Mouse (Mus musculus): ENCODE measurements around the gene Cldn18.

DNA sequence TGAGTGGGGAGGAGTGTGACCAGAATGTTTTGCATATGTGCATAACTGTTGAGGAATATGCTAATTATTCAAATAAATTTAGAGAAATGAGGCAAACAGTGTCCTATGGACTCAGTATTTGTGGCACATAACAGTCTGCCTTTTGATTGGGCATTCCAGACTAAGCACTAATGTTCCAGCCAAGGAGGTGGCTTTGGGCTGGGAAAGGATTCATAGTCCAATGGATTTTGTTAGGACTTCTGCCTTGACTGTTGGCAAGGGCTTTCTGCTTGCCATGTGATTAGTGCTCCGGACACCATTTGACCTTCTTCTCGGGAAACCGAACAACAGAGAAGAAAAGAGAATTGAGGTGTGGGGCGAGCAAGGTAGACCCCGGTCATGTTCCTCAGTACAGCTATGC is 27.3 kb downstream of the Cldn18 start:
- TF ChIP-seq CTCF (conservative IDR thresholded peaks at IDR 0.05; ENCODE audit: low read length) (no peak), NANOG (IDR thresholded peaks at IDR 0.05; ENCODE audit: borderline replicate concordance, low read length) (no peak), POU5F1 (IDR thresholded peaks at IDR 0.05; ENCODE audit: borderline replicate concordance, low read length) (no peak)

Measured in E14TG2a.4 (cell line).